Mouse (Mus musculus) heart, adult 18-20 months (tissue): ENCODE data around the gene Lag3. TPM values are rescaled to one million over a fixed set of nuclear protein-coding genes. Genes with fewer than 3 reads are reported as not detected.
"Not testable (repeated sequence)": the region's sequence is repeated elsewhere in the genome, so short reads cannot be mapped to it uniquely, and the experiment has no call there.

Source experiments
- DNase-seq, 2 experiments: peaks; one replicate each; pipeline ENCODE4 v3.0.0; 2021 to 2022; ENCODE audit warnings: mixed read lengths in 1 of 2
- total RNA-seq, 2 experiments: library from RNA; stranded (reverse); gene quantifications; 2 replicates each; pipeline ENCODE4 v1.2.3; 2021

The Lag3 gene
- total RNA-seq, 2 experiments from 2014 or later: 0.23 to 0.35 TPM

- DNase-seq: no peak
These were observed 11.3 kb downstream of the Lag3 start for GRCm38 (mm10) chr6:124900056-124900800.

- no peak for DNase-seq
These were observed 13.1 kb downstream of the Lag3 start for GRCm38 (mm10) chr6:124898359-124898758.

DNA sequence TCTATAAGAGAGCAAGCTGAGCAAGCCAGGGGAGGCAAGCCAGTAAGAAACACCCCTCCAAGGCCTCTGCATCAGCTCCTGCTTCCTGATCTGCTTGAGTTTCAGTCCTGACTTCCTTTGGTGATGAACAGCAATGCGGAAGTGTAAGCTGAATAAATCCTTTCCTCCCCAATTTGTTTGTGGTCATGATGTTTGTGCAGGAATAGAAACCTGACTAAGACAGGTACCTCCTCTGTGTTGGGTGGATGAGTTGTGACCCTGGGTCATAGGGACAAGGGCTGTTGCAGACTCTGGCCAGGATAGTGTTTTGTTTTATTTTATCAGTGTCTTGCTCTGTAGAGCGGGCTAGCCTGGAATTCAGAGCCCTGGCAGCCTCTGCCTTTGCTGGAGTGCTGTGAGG lies 17.4 kb downstream of the Lag3 start:
- DNase-seq: not testable (repeated sequence)

GRCm38 (mm10) chr6:124890997-124891396 lies 20.5 kb downstream of the Lag3 start:
- no peak for DNase-seq

DNA sequence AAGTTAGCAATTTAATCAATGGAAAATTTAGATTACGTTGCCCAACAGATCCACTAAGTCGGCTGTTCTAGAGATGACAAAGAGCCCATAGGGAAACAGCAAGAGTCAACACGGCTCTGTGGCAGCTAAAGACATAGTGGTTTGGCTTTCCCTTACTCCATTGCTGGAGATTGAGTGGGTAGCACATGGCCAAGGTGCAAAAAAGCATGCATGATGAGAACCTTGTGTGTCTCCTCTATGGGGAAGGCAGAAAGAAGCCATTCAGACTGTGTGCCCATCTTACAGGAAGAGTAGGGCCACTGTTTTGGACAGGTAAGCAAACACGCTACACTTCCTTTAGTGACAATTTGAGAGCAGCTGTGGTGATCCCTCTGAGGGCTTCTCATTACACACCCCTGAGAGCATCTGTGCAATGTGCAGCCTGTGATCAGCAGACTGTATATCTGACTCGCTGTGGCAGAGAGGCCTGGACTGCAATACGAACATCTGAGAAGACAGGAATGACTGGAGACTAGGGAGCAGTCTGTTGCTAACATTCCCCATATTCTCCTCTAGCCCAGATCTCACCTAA lies 22.9 kb downstream of the Lag3 start:
- DNase-seq: no peak

DNA sequence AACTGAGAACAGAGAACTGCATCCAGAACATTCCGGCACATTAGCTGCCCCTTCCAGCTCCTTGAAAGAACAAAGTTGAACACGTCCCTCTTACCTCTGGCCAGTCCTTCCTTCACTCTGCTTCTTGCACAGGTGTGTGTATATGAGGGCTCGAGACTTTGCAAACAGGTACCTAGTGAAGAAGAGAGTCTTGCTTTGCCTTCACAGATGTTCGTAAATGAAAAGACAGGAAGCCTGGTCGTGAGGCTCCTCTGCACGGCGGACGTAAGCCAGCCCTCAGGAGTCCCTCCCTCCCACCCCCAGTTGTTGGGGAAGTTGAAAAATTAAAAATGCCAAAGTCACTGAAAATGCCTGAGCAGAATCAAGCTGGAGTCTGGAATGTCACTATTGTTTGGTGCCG lies 23.5 kb downstream of the Lag3 start, which contains the start of gene Cd4:
TSS of gene Cd4 (minus strand) at position 236 of the 400 bp plus-strand sequence.
- no peak for DNase-seq

GRCm38 (mm10) chr6:124885956-124886381 lies 25.5 kb downstream of the Lag3 start:
- no peak for DNase-seq

DNA sequence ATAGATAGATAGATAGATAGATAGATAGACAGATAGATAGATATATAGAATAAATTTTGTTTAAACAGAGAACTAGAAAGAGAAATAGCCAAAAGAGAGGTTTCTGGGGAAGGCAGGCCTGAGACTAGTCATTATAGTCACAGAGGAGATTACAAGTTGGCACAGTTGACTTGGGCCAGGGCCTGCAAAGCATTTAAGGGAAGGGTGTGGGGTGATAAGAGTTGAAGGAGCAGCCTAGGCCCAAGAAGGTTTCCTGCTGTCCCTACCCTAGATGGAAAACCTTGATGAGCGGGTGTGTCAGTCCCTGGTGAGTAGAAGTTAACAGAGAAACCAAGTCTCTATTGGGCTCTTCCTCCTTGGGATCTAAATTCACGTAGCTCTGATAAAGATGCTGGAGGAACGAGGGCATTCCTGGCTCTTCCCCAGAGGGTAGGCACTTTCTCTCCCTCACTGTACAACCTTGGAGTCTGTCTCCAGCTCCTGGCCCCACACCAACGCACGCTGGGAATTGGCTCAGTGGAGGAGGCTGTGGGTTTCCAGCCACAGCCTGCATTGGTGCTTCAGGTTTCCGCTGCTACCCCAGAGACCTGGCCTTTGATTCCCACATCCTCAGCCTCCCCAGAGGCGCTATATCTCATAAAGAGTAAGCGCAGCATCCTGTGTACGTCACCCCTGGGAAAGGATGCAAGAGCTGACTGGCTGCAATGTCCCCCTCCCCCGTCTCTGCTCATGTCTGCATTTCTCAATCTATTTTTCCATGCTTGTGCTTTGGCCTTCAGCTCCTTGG lies 26.6 kb downstream of the Lag3 start:
- peak; percentile 30 to 57 for DNase-seq

GRCm38 (mm10) chr6:124883351-124883750 lies 28.2 kb downstream of the Lag3 start:
- DNase-seq: no peak

GRCm38 (mm10) chr6:124881821-124882220 lies 29.7 kb downstream of the Lag3 start:
- DNase-seq: no peak

GRCm38 (mm10) chr6:124879390-124879789 lies 32.1 kb downstream of the Lag3 start:
- no peak for DNase-seq

GRCm38 (mm10) chr6:124874348-124874747 lies 37.2 kb downstream of the Lag3 start:
- no peak for DNase-seq

DNA sequence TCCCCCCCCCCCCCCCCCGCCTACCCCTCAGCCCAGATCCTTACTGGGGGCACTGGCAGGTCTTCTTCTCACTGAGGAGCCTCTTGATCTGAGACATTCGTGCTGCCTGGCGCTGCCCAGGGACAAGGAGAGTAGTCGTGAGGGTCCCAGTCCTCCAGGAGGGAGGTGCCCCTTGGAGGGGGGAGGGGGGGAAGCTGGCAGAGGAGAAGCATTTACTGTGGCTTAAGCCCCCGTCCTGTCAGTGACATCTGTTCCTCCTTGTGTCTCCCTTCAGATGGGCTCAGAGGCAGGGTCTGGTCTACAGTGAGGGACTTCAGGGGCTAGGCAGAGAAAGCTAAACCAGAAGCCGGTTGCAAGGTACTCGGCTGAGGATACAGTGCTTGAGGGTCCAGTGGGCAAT lies 44.9 kb downstream of the Lag3 start:
- no peak for DNase-seq

- no peak for DNase-seq
These were observed 45.6 kb downstream of the Lag3 start for GRCm38 (mm10) chr6:124865766-124866362.

DNA sequence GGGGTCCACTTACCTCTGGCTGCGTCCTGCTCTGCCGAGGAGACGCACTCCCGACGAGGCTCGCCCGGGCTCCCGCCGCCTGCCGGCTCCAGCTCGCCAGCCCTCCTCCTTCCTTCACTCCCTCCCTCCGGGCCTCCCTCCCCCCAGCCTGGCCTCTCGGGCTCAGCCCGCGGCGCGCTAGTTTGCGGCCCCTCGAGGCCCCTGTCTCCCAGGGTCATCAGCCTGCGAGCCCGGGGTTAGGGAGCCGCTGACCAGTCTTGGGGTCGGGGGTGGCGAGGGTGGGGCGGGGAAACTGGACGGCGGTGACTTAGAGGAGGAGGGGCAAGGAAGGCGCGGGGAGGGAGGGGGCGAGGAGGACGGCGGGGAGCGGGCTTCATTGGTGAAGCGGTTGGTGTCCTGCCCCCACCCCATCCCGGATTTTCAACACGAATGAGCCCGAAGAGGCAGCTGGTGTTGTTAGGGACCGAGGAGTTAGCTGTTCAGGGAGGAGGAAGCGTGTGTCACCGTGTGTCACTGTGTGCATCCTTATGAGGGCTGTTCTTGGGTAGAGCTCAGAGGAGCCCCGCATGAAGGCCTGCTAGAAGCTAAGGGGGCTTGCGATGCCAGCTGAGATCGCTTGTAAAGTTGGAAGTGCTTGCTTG lies 47.7 kb downstream of the Lag3 start, which contains the start of gene Gpr162:
TSS of gene Gpr162 (minus strand) at position 326 of the 641 bp plus-strand sequence.
- DNase-seq: peak; percentile 53 to 57

DNA sequence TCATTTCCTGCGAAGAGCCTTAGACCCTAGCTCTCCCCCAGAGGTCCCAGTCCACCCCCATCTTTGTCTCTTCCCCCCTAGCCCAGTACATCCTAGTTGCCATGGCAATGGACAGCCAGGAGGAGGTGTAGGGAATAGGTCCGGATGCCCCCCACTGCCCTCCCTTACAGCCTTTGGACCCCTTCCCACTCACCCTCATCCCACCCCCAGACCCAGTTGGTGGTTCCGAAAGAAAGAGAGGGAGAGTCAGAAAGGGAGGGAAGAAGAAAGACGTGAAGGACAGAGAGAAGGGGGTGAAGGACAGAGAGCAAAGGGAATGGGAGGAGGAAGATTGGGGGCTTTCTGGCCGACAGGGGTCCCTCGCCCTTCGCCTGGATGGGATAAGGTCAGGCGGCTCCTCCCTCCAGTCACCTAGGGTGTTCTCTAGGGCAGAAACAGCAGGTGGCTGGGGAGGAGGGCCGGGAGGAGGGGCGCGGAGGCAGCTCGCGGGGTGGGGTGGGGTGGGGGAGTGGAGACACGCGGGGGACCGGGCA lies 48.3 kb downstream of the Lag3 start:
- DNase-seq: no peak

DNA sequence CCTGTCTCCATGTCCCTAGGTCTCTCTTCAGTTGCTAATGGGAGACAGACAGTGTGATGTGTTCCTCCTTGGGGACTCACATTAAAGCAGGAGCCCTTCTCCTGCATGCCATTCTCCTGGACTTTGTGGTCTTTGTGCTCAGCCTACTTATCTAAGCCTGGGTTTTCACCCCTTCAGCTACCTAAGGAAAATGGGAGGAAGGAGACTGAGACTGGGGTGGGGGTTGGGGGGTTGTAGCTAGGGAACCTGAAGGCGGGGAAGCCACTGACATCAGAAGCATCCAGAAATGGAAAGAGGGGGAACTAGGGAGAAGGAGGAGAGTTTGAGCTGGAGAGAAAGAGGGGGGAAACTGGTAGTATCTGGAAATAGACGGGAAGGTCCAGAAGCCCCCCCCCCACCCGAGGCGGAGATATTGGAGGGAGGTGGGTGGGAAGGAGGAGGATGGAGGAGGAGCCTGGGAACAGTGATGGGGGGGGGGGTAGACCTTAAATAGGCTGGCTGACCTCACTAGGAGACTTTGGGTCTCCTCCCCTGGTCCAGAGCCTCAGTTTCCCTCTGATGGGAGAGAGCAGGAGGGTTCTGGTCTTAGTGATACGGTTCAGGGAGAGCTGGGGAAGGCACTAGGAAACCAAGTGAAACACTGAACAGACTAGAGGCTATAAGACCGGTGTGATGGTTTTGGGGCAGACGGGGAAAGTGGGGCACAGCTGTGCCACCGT lies 48.9 kb downstream of the Lag3 start:
- no peak for DNase-seq

GRCm38 (mm10) chr6:124861802-124862201 lies 49.7 kb downstream of the Lag3 start:
- no peak for DNase-seq

DNA sequence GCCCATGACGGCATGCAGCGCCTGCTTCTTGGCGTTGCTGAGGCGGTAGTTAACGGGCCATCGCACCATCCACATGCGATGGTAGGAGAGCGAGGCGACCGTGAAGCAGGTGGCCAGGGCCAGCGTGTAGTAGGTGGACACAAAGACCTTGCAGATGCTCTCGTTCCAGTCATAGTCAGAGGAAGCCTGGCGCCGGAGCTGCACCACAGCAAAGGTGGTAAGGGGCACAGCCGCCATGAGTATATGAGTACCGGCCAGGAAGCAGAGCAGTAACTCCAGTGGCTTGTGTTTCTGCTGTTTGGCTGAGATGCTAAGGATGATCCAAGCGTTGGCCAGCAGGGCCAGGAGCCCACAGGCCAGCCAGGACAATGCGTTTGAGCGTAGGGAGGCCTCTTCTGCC lies 50.2 kb downstream of the Lag3 start:
- DNase-seq: no peak

DNA sequence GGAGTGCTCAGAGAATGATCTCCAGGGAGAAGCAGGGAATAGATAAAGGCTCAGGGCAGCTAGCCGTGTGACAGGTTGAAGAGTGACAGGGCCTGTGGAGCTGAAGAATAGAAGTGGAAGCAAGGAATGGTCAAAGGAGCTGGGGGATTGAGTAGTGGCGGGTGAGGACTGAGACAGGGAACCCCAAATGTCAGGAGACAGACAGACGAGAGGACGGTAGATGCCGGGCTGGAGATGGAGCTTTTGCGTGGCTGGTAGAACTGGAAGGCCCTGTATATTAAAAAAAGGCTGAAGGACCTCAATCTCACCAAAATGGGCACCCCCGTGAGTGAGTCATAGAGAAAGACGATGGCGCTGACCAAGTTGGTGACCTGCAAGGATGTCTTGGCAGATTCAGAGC lies 51.0 kb downstream of the Lag3 start:
- DNase-seq: no peak

DNA sequence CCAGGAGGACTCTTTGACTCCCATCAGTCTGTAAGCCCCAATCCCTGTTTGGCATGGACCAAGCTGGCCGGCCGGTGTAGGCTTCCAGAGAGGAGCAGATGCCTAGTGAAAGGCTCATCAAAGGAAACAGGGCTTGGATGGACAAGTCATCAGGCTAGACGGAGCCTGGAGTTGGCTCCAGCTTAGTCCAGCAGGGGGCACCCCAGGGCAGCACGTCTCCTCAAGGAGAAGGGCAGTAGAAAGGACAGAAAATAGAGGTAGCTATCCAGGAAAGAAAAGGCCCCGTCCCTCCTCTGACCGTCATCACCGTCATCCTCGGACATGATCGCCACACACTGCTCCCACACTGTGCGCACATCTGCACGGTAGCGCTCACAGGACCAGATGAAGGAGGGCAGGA lies 51.8 kb downstream of the Lag3 start:
- DNase-seq: peak; percentile 83 to 94
